Mouse (Mus musculus): ENCODE data around the gene Pik3ap1. TPM values are rescaled to one million over a fixed set of nuclear protein-coding genes. Genes with fewer than 3 reads are reported as not detected.

Pik3ap1 gene
- polyA plus RNA-seq, 1 experiment from 2014 or later: 3.0 TPM

- H3K9ac ChIP-seq (replicated peaks; ENCODE audit: low read length): no peak overlapping the region
- no peaks in the 10 kb centered on the region for H3K27me3 ChIP-seq (ENCODE audit: control insufficient read depth, insufficient read depth, low read length)
- H3K27ac ChIP-seq (replicated peaks; ENCODE audit: low read depth, low read length): no peak overlapping the region
- no peak overlapping the region for H3K4me2 ChIP-seq (ENCODE audit: low read depth, low read length)
- WGBS: 77% methylated on average over 4 of the region's 4 CpGs
- H3K9me3 ChIP-seq (replicated peaks; ENCODE audit: control insufficient read depth, low read length): no peaks in the 10 kb centered on the region
- no peaks in the 10 kb centered on the region for H3K4me1 ChIP-seq (ENCODE audit: control insufficient read depth, insufficient read depth, low read length)
- H3K4me3 ChIP-seq (ENCODE audit: low read depth, low read length): no peak overlapping the region
- no peak for DNase-seq (ENCODE audit: low spot score)
- H3K36me3 ChIP-seq (replicated peaks; ENCODE audit: control insufficient read depth, insufficient read depth, low read depth, low read length): no peaks in the 10 kb centered on the region
- no peak for ATAC-seq (replicated peaks; ENCODE audit: insufficient number of reproducible peaks, low FRiP score, low TSS enrichment, low read depth)
Observed at GRCm38 (mm10) chr19:41347326-41347725, 37.6 kb downstream of the Pik3ap1 start.

- no peak overlapping the region for H3K9ac ChIP-seq (replicated peaks; ENCODE audit: low read length)
- no peak overlapping the region for H3K4me3 ChIP-seq (ENCODE audit: low read depth, low read length)
- no peaks in the 10 kb centered on the region for H3K36me3 ChIP-seq (replicated peaks; ENCODE audit: control insufficient read depth, insufficient read depth, low read depth, low read length)
- H3K27me3 ChIP-seq (ENCODE audit: control insufficient read depth, insufficient read depth, low read length): no peaks in the 10 kb centered on the region
- no peak overlapping the region for H3K27ac ChIP-seq (replicated peaks; ENCODE audit: low read depth, low read length)
- no peak for DNase-seq (ENCODE audit: low spot score)
- no peaks in the 10 kb centered on the region for H3K4me1 ChIP-seq (ENCODE audit: control insufficient read depth, insufficient read depth, low read length)
- no peak for ATAC-seq (replicated peaks; ENCODE audit: insufficient number of reproducible peaks, low FRiP score, low TSS enrichment, low read depth)
- H3K4me2 ChIP-seq (ENCODE audit: low read depth, low read length): no peak overlapping the region
- WGBS: 65% methylated on average over 11 of the region's 11 CpGs
- no peaks in the 10 kb centered on the region for H3K9me3 ChIP-seq (replicated peaks; ENCODE audit: control insufficient read depth, low read length)
Observed at GRCm38 (mm10) chr19:41346099-41346850, 38.6 kb downstream of the Pik3ap1 start.

DNA sequence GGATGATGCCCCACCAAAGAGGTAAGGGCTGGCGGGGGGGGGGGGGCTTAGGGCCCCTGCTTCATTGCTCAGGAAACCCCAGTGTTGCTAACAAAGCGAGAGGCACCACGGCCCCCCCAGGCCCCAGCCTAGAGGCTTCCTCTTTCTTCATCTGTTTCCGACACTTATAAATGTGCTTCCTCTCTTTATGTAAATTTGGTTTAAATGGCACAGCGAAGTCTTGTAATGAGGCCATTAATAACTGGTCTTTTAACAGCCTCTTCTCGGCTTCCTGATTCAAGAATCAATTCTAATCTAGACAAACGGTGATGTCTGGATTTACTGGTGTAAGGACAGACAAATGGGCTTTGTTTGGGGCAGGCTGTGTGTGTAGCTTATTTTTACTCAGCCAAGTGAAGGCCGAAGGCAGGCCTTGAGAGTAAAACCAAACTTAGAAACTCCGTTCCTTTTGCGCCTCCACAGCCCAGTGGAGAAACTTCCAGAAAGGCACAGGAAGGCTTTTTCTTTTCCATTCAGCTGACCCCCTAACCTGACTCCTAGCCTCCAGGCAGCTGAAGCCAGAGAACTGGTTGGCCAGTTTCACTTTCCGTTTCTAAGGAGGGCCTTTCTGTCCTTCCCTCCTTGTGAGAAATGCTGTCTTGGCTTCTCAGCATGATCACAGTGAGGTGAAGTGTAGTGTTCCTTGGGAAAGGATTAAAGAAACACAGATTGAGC is 39.7 kb downstream of the Pik3ap1 start:
- Histone ChIP-seq H3K9me3 (replicated peaks; ENCODE audit: control insufficient read depth, low read length) (no peaks in the 10 kb centered on the region), H3K9ac (replicated peaks; ENCODE audit: low read length) (no peak overlapping the region), H3K4me1 (ENCODE audit: control insufficient read depth, insufficient read depth, low read length) (no peaks in the 10 kb centered on the region), H3K27ac (replicated peaks; ENCODE audit: low read depth, low read length) (no peak overlapping the region), H3K4me3 (ENCODE audit: low read depth, low read length) (no peak overlapping the region), H3K4me2 (ENCODE audit: low read depth, low read length) (no peak overlapping the region), H3K27me3 (ENCODE audit: control insufficient read depth, insufficient read depth, low read length) (no peaks in the 10 kb centered on the region), H3K36me3 (replicated peaks; ENCODE audit: control insufficient read depth, insufficient read depth, low read depth, low read length) (no peaks in the 10 kb centered on the region)
- WGBS: 53% methylated on average over 11 of the region's 11 CpGs
- DNase-seq (ENCODE audit: low spot score) (no peak), ATAC-seq (replicated peaks; ENCODE audit: insufficient number of reproducible peaks, low FRiP score, low TSS enrichment, low read depth) (no peak)

GRCm38 (mm10) chr19:41344666-41345027 is 40.3 kb downstream of the Pik3ap1 start:
- WGBS: 86% methylated on average over 8 of the region's 8 CpGs

GRCm38 (mm10) chr19:41342592-41343090 is 42.3 kb downstream of the Pik3ap1 start:
- Histone ChIP-seq H3K4me2 (ENCODE audit: low read depth, low read length) (no peak overlapping the region), H3K4me3 (ENCODE audit: low read depth, low read length) (no peak overlapping the region), H3K4me1 (ENCODE audit: control insufficient read depth, insufficient read depth, low read length) (no peaks in the 10 kb centered on the region), H3K9me3 (replicated peaks; ENCODE audit: control insufficient read depth, low read length) (no peaks in the 10 kb centered on the region), H3K27ac (replicated peaks; ENCODE audit: low read depth, low read length) (no peak overlapping the region), H3K36me3 (replicated peaks; ENCODE audit: control insufficient read depth, insufficient read depth, low read depth, low read length) (no peaks in the 10 kb centered on the region), H3K27me3 (ENCODE audit: control insufficient read depth, insufficient read depth, low read length) (no peaks in the 10 kb centered on the region), H3K9ac (replicated peaks; ENCODE audit: low read length) (no peak overlapping the region)
- ATAC-seq (replicated peaks; ENCODE audit: insufficient number of reproducible peaks, low FRiP score, low TSS enrichment, low read depth) (no peak), DNase-seq (ENCODE audit: low spot score) (no peak)
- WGBS: 83% methylated on average over 6 of the region's 6 CpGs

More at GRCm38 (mm10) chr19:41344666-41345027, 40.3 kb downstream of the Pik3ap1 start:
- no peak overlapping the region for H3K27ac ChIP-seq (replicated peaks; ENCODE audit: low read depth, low read length)
- no peak overlapping the region for H3K4me3 ChIP-seq (ENCODE audit: low read depth, low read length)
- no peaks in the 10 kb centered on the region for H3K9me3 ChIP-seq (replicated peaks; ENCODE audit: control insufficient read depth, low read length)
- no peaks in the 10 kb centered on the region for H3K27me3 ChIP-seq (ENCODE audit: control insufficient read depth, insufficient read depth, low read length)
- H3K4me2 ChIP-seq (ENCODE audit: low read depth, low read length): no peak overlapping the region
- no peaks in the 10 kb centered on the region for H3K36me3 ChIP-seq (replicated peaks; ENCODE audit: control insufficient read depth, insufficient read depth, low read depth, low read length)
- DNase-seq (ENCODE audit: low spot score) (no peak), ATAC-seq (replicated peaks; ENCODE audit: insufficient number of reproducible peaks, low FRiP score, low TSS enrichment, low read depth) (no peak)
- no peaks in the 10 kb centered on the region for H3K4me1 ChIP-seq (ENCODE audit: control insufficient read depth, insufficient read depth, low read length)
- no peak overlapping the region for H3K9ac ChIP-seq (replicated peaks; ENCODE audit: low read length)

DNA sequence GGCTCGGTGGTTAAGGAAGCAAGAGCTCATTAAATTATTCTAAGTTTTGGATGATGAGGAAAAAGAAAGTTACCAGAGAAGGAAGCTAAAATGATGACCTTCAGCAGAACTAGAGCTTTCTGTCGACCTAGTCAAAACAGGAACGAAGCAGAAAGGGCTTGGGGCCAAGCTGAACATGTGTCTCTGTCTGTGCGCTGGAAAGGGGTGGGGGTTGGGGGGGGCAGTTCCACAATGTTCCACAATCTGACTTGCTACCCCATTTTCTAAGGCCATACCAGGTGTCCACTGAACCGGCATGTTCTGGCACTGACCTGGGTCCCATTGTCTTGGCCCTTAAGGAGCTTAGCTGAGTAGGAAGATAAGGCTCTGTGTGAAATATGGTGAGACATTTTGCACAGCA is 43.2 kb downstream of the Pik3ap1 start:
- 87% methylated on average over 5 of the region's 5 CpGs for WGBS
- Histone ChIP-seq H3K4me1 (ENCODE audit: control insufficient read depth, insufficient read depth, low read length) (no peaks in the 10 kb centered on the region), H3K36me3 (replicated peaks; ENCODE audit: control insufficient read depth, insufficient read depth, low read depth, low read length) (no peaks in the 10 kb centered on the region), H3K27ac (replicated peaks; ENCODE audit: low read depth, low read length) (no peak overlapping the region), H3K4me3 (ENCODE audit: low read depth, low read length) (no peak overlapping the region), H3K4me2 (ENCODE audit: low read depth, low read length) (no peak overlapping the region), H3K9me3 (replicated peaks; ENCODE audit: control insufficient read depth, low read length) (no peaks in the 10 kb centered on the region), H3K27me3 (ENCODE audit: control insufficient read depth, insufficient read depth, low read length) (no peaks in the 10 kb centered on the region), H3K9ac (replicated peaks; ENCODE audit: low read length) (no peak overlapping the region)
- DNase-seq (ENCODE audit: low spot score): no peak
- no peak for ATAC-seq (replicated peaks; ENCODE audit: insufficient number of reproducible peaks, low FRiP score, low TSS enrichment, low read depth)

DNA sequence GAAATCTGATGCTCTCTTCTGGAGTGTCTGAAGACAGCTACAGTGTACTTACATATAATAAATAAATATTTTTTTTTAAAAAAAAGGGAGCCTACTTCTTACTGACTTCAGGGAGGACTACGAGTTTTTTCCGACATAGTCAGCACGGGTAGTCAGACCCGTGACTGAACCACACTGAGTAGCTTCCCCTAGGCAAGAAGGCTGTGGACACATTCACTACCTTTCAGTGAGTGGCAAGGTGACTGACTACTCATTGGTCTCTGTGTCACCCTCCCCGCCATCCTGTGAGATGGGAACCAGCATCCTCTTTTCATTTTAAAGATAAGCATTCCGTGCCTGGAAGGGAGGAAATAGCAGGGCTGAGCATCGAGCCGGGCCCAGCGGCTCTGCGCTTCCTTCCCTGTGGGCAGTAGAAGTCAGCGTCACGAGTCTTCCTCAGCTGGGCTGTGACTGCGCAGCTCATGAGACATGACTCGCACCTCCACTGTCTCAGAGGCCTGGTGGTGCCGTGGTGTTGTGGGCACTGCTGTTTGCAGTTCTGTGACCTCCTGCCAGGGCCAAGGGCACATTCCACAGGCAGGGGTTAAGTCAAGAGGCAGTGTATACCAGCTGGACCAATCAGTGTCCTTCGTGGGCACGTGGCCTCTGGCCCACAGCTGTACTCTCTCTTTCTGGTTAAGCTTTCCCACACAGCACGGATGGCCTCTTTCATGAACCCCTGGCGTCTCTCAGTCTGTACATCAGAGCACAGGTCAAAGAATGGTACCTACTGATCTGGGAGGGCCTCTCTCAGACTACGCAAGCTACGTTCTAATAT is 45.7 kb downstream of the Pik3ap1 start:
- H3K4me3 ChIP-seq (ENCODE audit: low read depth, low read length): no peak overlapping the region
- H3K27me3 ChIP-seq (ENCODE audit: control insufficient read depth, insufficient read depth, low read length): no peaks in the 10 kb centered on the region
- 61% methylated on average over 21 of the region's 21 CpGs for WGBS
- H3K9ac ChIP-seq (replicated peaks; ENCODE audit: low read length): no peak overlapping the region
- ATAC-seq (replicated peaks; ENCODE audit: insufficient number of reproducible peaks, low FRiP score, low TSS enrichment, low read depth): no peak; the same call in 1 of the 2 replicates
- no peaks in the 10 kb centered on the region for H3K9me3 ChIP-seq (replicated peaks; ENCODE audit: control insufficient read depth, low read length)
- H3K4me1 ChIP-seq (ENCODE audit: control insufficient read depth, insufficient read depth, low read length): no peaks in the 10 kb centered on the region
- no peak for DNase-seq (ENCODE audit: low spot score)
- no peaks in the 10 kb centered on the region for H3K36me3 ChIP-seq (replicated peaks; ENCODE audit: control insufficient read depth, insufficient read depth, low read depth, low read length)
- no peak overlapping the region for H3K4me2 ChIP-seq (ENCODE audit: low read depth, low read length)
- no peak overlapping the region for H3K27ac ChIP-seq (replicated peaks; ENCODE audit: low read depth, low read length)
